Mouse (Mus musculus): ENCODE data around the gene Ska3. TPM values are rescaled to one million over a fixed set of nuclear protein-coding genes. Genes with fewer than 3 reads are reported as not detected.
"Not testable (repeated sequence)": the region's sequence is repeated elsewhere in the genome, so short reads cannot be mapped to it uniquely, and the experiment has no call there.

Gene Ska3
- polyA plus RNA-seq, 1 experiment: 51.8 TPM

GRCm38 (mm10) chr14:57848061-57848460 is 22.1 kb upstream of the Ska3 start:
- Histone ChIP-seq H3K9ac (ENCODE audit: low read depth, poor library complexity, severe bottlenecking) (0 out of 2 replicates have a peak overlapping the region, but pooled peaks have one; percentile 21), H3K27ac (ENCODE audit: insufficient read depth, low read length) (peak overlapping the region; percentile 95)
- H3K27me3 ChIP-seq (ENCODE audit: control insufficient read depth, insufficient read depth, low read length, poor library complexity, severe bottlenecking); H3K36me3 ChIP-seq (ENCODE audit: control insufficient read depth, insufficient read depth, low read length, poor library complexity, severe bottlenecking); H3K4me1 ChIP-seq (ENCODE audit: control insufficient read depth, insufficient read depth, low read length); H3K4me3 ChIP-seq (ENCODE audit: low read depth, low read length); H3K9me3 ChIP-seq (replicated peaks; ENCODE audit: control insufficient read depth, insufficient read depth, low read length, poor library complexity, severe bottlenecking): not testable (repeated sequence)
- TF ChIP-seq EP300 (IDR thresholded peaks at IDR 0.05; ENCODE audit: insufficient read depth, low read depth, low read length): peak; percentile 62; the same call in 1 of the 2 replicates

DNA sequence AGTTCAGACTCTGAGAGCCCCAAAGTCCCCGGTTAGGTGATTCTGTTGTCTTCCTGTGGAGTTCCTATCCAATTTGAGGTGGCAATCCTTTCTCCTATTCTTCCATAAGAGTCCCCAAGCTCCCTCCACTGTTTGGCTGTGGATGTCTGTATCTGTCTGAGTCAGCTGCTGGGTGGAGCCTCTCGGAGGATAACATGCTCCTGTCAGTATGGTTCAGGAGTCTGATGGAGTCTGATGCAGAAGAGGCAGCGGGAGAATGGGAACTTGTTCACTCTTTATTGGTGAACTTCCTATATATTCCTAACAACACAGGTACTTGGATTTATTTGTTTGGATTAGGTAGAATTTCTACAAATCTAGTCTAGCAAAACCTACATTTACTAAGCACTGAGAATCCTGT is 18.6 kb upstream of the Ska3 start:
- no peak overlapping the region for H3K4me3 ChIP-seq (ENCODE audit: low read depth, low read length)
- H3K36me3 ChIP-seq (ENCODE audit: control insufficient read depth, insufficient read depth, low read length, poor library complexity, severe bottlenecking): peaks cover 9% of the 10 kb centered on the region
- no peak for TF ChIP-seq EP300 (IDR thresholded peaks at IDR 0.05; ENCODE audit: insufficient read depth, low read depth, low read length)
- no peak for TF ChIP-seq CTCF (IDR thresholded peaks at IDR 0.05; ENCODE audit: low read depth, low read length)
- no peak for TF ChIP-seq POLR2A (IDR thresholded peaks at IDR 0.05; ENCODE audit: insufficient read depth, low read length)
- H3K4me1 ChIP-seq (ENCODE audit: control insufficient read depth, insufficient read depth, low read length): no peaks in the 10 kb centered on the region
- no peaks in the 10 kb centered on the region for H3K27me3 ChIP-seq (ENCODE audit: control insufficient read depth, insufficient read depth, low read length, poor library complexity, severe bottlenecking)
- H3K9me3 ChIP-seq (replicated peaks; ENCODE audit: control insufficient read depth, insufficient read depth, low read length, poor library complexity, severe bottlenecking): no peaks in the 10 kb centered on the region
- no peak overlapping the region for H3K27ac ChIP-seq (ENCODE audit: insufficient read depth, low read length)
- H3K9ac ChIP-seq (ENCODE audit: low read depth, poor library complexity, severe bottlenecking): no peak overlapping the region

- Histone ChIP-seq H3K9ac (ENCODE audit: low read depth, poor library complexity, severe bottlenecking) (no peak overlapping the region), H3K9me3 (replicated peaks; ENCODE audit: control insufficient read depth, insufficient read depth, low read length, poor library complexity, severe bottlenecking) (no peaks in the 10 kb centered on the region), H3K36me3 (ENCODE audit: control insufficient read depth, insufficient read depth, low read length, poor library complexity, severe bottlenecking) (peaks cover 9% of the 10 kb centered on the region), H3K4me1 (ENCODE audit: control insufficient read depth, insufficient read depth, low read length) (no peaks in the 10 kb centered on the region), H3K27me3 (ENCODE audit: control insufficient read depth, insufficient read depth, low read length, poor library complexity, severe bottlenecking) (no peaks in the 10 kb centered on the region), H3K4me3 (ENCODE audit: low read depth, low read length) (no peak overlapping the region), H3K27ac (ENCODE audit: insufficient read depth, low read length) (no peak overlapping the region)
- no peak for TF ChIP-seq POLR2A (IDR thresholded peaks at IDR 0.05; ENCODE audit: insufficient read depth, low read length)
These were observed 9.2 kb upstream of the Ska3 start for GRCm38 (mm10) chr14:57835157-57835556.

GRCm38 (mm10) chr14:57833526-57833925 is 7.5 kb upstream of the Ska3 start:
- peaks cover 7% of the 10 kb centered on the region for H3K36me3 ChIP-seq (ENCODE audit: control insufficient read depth, insufficient read depth, low read length, poor library complexity, severe bottlenecking)

DNA sequence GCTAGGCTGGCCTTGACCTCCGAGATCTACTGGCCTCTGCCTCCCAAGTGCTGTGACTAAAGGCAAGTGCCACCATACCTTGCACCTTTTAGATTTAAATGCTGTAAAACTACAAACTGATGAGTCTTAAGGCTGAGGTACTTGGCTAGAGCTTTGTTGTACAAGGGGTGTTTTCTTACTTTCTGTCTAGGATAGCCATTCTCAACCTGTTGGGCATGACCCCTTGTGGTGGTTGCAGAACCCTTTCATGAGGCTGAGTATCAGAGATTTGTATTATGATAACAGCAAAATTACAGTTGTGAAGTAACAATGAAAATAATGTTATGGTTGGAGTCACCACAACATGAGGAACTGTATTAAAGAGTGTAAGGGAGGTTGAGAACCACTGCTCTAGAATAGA is 1.3 kb upstream of the Ska3 start:
- no peak overlapping the region for H3K27ac ChIP-seq (ENCODE audit: insufficient read depth, low read length)

More at GRCm38 (mm10) chr14:57833526-57833925, 7.5 kb upstream of the Ska3 start:
- TF ChIP-seq CTCF (IDR thresholded peaks at IDR 0.05; ENCODE audit: low read depth, low read length): no peak
- no peak for TF ChIP-seq EP300 (IDR thresholded peaks at IDR 0.05; ENCODE audit: insufficient read depth, low read depth, low read length)
- no peak for TF ChIP-seq POLR2A (IDR thresholded peaks at IDR 0.05; ENCODE audit: insufficient read depth, low read length)
- no peak overlapping the region for H3K27ac ChIP-seq (ENCODE audit: insufficient read depth, low read length)
- no peaks in the 10 kb centered on the region for H3K4me1 ChIP-seq (ENCODE audit: control insufficient read depth, insufficient read depth, low read length)
- no peaks in the 10 kb centered on the region for H3K27me3 ChIP-seq (ENCODE audit: control insufficient read depth, insufficient read depth, low read length, poor library complexity, severe bottlenecking)
- H3K9ac ChIP-seq (ENCODE audit: low read depth, poor library complexity, severe bottlenecking): no peak overlapping the region
- H3K9me3 ChIP-seq (replicated peaks; ENCODE audit: control insufficient read depth, insufficient read depth, low read length, poor library complexity, severe bottlenecking): no peaks in the 10 kb centered on the region
- H3K4me3 ChIP-seq (ENCODE audit: low read depth, low read length): no peak overlapping the region

GRCm38 (mm10) chr14:57820839-57821238 is 5.1 kb downstream of the Ska3 start:
- no peaks in the 10 kb centered on the region for H3K9me3 ChIP-seq (replicated peaks; ENCODE audit: control insufficient read depth, insufficient read depth, low read length, poor library complexity, severe bottlenecking)
- H3K4me3 ChIP-seq (ENCODE audit: low read depth, low read length): no peak overlapping the region
- TF ChIP-seq CTCF (IDR thresholded peaks at IDR 0.05; ENCODE audit: low read depth, low read length): no peak
- no peak for TF ChIP-seq POLR2A (IDR thresholded peaks at IDR 0.05; ENCODE audit: insufficient read depth, low read length)
- no peak for TF ChIP-seq EP300 (IDR thresholded peaks at IDR 0.05; ENCODE audit: insufficient read depth, low read depth, low read length)
- H3K36me3 ChIP-seq (ENCODE audit: control insufficient read depth, insufficient read depth, low read length, poor library complexity, severe bottlenecking): peaks cover 58% of the 10 kb centered on the region
- H3K9ac ChIP-seq (ENCODE audit: low read depth, poor library complexity, severe bottlenecking): no peak overlapping the region
- no peaks in the 10 kb centered on the region for H3K4me1 ChIP-seq (ENCODE audit: control insufficient read depth, insufficient read depth, low read length)
- no peak overlapping the region for H3K27ac ChIP-seq (ENCODE audit: insufficient read depth, low read length)
- no peaks in the 10 kb centered on the region for H3K27me3 ChIP-seq (ENCODE audit: control insufficient read depth, insufficient read depth, low read length, poor library complexity, severe bottlenecking)

More for the DNA sequence above, 1.3 kb upstream of the Ska3 start:
- Histone ChIP-seq H3K9me3 (replicated peaks; ENCODE audit: control insufficient read depth, insufficient read depth, low read length, poor library complexity, severe bottlenecking) (no peaks in the 10 kb centered on the region), H3K36me3 (ENCODE audit: control insufficient read depth, insufficient read depth, low read length, poor library complexity, severe bottlenecking) (peaks cover 9% of the 10 kb centered on the region), H3K4me1 (ENCODE audit: control insufficient read depth, insufficient read depth, low read length) (no peaks in the 10 kb centered on the region), H3K9ac (ENCODE audit: low read depth, poor library complexity, severe bottlenecking) (peak overlapping the region; percentile 79), H3K27me3 (ENCODE audit: control insufficient read depth, insufficient read depth, low read length, poor library complexity, severe bottlenecking) (no peaks in the 10 kb centered on the region), H3K4me3 (ENCODE audit: low read depth, low read length) (peak overlapping the region; percentile 17)
- no peak for TF ChIP-seq EP300 (IDR thresholded peaks at IDR 0.05; ENCODE audit: insufficient read depth, low read depth, low read length)
- TF ChIP-seq POLR2A (IDR thresholded peaks at IDR 0.05; ENCODE audit: insufficient read depth, low read length): no peak
- TF ChIP-seq CTCF (IDR thresholded peaks at IDR 0.05; ENCODE audit: low read depth, low read length): no peak

Data from ES-Bruce4 (cell line).